9 mouse cellular contexts compared by ENCODE assay signal in genomic region chr12:72694901-72695463, GRCm38 (mm10). TPM values are rescaled to one million over a fixed set of nuclear protein-coding genes. Genes with fewer than 3 reads are reported as not detected.
DNase-seq lines count a peak whose midpoint lies in the region; ATAC-seq and TF ChIP-seq lines count a peak whose summit lies in the region.
"Had no signal": no experiment of that assay in that cellular context is flagged by ENCODE, and none has a peak within 500 bp of the region (broad histone marks: within the 10 kb centered on the region; RNA-seq: fewer than 3 reads in every experiment).

No protein-coding gene starts in this region.

- H3K36me3 ChIP-seq in hindbrain, embryonic 10.5 days = no peaks in the 10 kb centered on the region
- H3K36me3 ChIP-seq in hindbrain, embryonic 14.5 days (replicated peaks; ENCODE audit: control insufficient read depth, insufficient read depth) = no peaks in the 10 kb centered on the region
- no peaks in the 10 kb centered on the region for H3K36me3 ChIP-seq in C2C12 (ENCODE audit: control insufficient read depth, insufficient read depth)
- H3K36me3 ChIP-seq in intestine, embryonic 16.5 days (ENCODE audit: control insufficient read depth, insufficient read depth, low read length) = no peaks in the 10 kb centered on the region
- no peaks in the 10 kb centered on the region for H3K36me3 ChIP-seq in midbrain, embryonic 14.5 days (ENCODE audit: control insufficient read depth, insufficient read depth, low read length)
- H3K36me3 ChIP-seq in neural tube, embryonic 15.5 days = no peaks in the 10 kb centered on the region
- H3K36me3 ChIP-seq: liver, embryonic 13.5 days had no signal

- TF ChIP-seq CTCF in C2C12 (IDR thresholded peaks at IDR 0.05; ENCODE audit: control insufficient read depth, insufficient read depth, insufficient read length) = peak; percentile 64

- no peak overlapping the region for H3ac ChIP-seq in C2C12 (ENCODE audit: control insufficient read depth, insufficient read length, low read depth)

- DNase-seq in hindbrain, embryonic 10.5 days (ENCODE audit: low spot score) = peak; percentile 4
- DNase-seq in hindbrain, embryonic 14.5 days (ENCODE audit: low spot score) = no peak
- DNase-seq in adrenal gland, adult 18-20 months (ENCODE audit: low spot score in 2 of 2) = peak; percentile 4 to 19
- DNase-seq in spleen, postnatal 14 days (ENCODE audit: low spot score in 2 of 2) = no peak
- DNase-seq in midbrain, embryonic 14.5 days = no peak
- DNase-seq: liver, embryonic 13.5 days had no signal

- no peaks in the 10 kb centered on the region for H3K27me3 ChIP-seq in hindbrain, embryonic 10.5 days (ENCODE audit: insufficient read depth, poor library complexity, severe bottlenecking)
- H3K27me3 ChIP-seq in hindbrain, embryonic 14.5 days (ENCODE audit: control insufficient read depth, insufficient read depth, low read length) = no peaks in the 10 kb centered on the region
- H3K27me3 ChIP-seq in C2C12 (ENCODE audit: control insufficient read depth, insufficient read depth, insufficient read length) = no peaks in the 10 kb centered on the region
- H3K27me3 ChIP-seq in intestine, embryonic 16.5 days (replicated peaks; ENCODE audit: control insufficient read depth, insufficient read depth, low read length) = no peaks in the 10 kb centered on the region
- H3K27me3 ChIP-seq in midbrain, embryonic 14.5 days (ENCODE audit: control insufficient read depth, insufficient read depth, low read length) = no peaks in the 10 kb centered on the region
- H3K27me3 ChIP-seq in neural tube, embryonic 15.5 days (replicated peaks) = no peaks in the 10 kb centered on the region
- H3K27me3 ChIP-seq: liver, embryonic 13.5 days had no signal

- no peaks in the 10 kb centered on the region for H3K79me2 ChIP-seq in C2C12 (ENCODE audit: control insufficient read depth, insufficient read depth)

- H3K4me1 ChIP-seq in hindbrain, embryonic 10.5 days (replicated peaks) = no peaks in the 10 kb centered on the region
- no peaks in the 10 kb centered on the region for H3K4me1 ChIP-seq in hindbrain, embryonic 14.5 days (replicated peaks; ENCODE audit: control insufficient read depth, insufficient read depth, low read length)
- no peaks in the 10 kb centered on the region for H3K4me1 ChIP-seq in intestine, embryonic 16.5 days (ENCODE audit: control insufficient read depth, insufficient read depth, low read length)
- H3K4me1 ChIP-seq in midbrain, embryonic 14.5 days (ENCODE audit: control insufficient read depth, insufficient read depth, low read length) = no peaks in the 10 kb centered on the region
- 0 out of 2 replicates have a peak, but pooled peaks cover 2% of the 10 kb centered on the region for H3K4me1 ChIP-seq in neural tube, embryonic 15.5 days
- H3K4me1 ChIP-seq: liver, embryonic 13.5 days had no signal

- WGBS in hindbrain, embryonic 10.5 days = 58% methylated on average over 9 of the region's 9 CpGs
- WGBS in hindbrain, embryonic 14.5 days = 52% methylated on average over 9 of the region's 9 CpGs
- WGBS in intestine, embryonic 16.5 days = 32% methylated on average over 9 of the region's 9 CpGs
- WGBS in midbrain, embryonic 14.5 days = 54% methylated on average over 9 of the region's 9 CpGs
- 55% methylated on average over 9 of the region's 9 CpGs for WGBS in neural tube, embryonic 15.5 days

- no peak overlapping the region for H3K9ac ChIP-seq in hindbrain, embryonic 14.5 days
- no peak overlapping the region for H3K9ac ChIP-seq in intestine, embryonic 16.5 days (ENCODE audit: low read depth, low read length)
- no peak overlapping the region for H3K9ac ChIP-seq in midbrain, embryonic 14.5 days (replicated peaks; ENCODE audit: low read length)
- H3K9ac ChIP-seq in neural tube, embryonic 15.5 days (replicated peaks) = no peak overlapping the region
- H3K9ac ChIP-seq: liver, embryonic 13.5 days had no signal

- no peaks in the 10 kb centered on the region for H3K9me3 ChIP-seq in hindbrain, embryonic 10.5 days
- no peaks in the 10 kb centered on the region for H3K9me3 ChIP-seq in hindbrain, embryonic 14.5 days (ENCODE audit: control insufficient read depth, low read length)
- H3K9me3 ChIP-seq in intestine, embryonic 16.5 days (ENCODE audit: control insufficient read depth, low read length) = no peaks in the 10 kb centered on the region
- no peaks in the 10 kb centered on the region for H3K9me3 ChIP-seq in midbrain, embryonic 14.5 days (ENCODE audit: control insufficient read depth, low read length)
- no peaks in the 10 kb centered on the region for H3K9me3 ChIP-seq in neural tube, embryonic 15.5 days (replicated peaks)
- H3K9me3 ChIP-seq: liver, embryonic 13.5 days had no signal

- H3K4me3 ChIP-seq in hindbrain, embryonic 10.5 days = no peak overlapping the region
- H3K4me3 ChIP-seq in hindbrain, embryonic 14.5 days (replicated peaks; ENCODE audit: low read length) = no peak overlapping the region
- H3K4me3 ChIP-seq in C2C12 (ENCODE audit: insufficient read depth, poor library complexity, severe bottlenecking) = no peak overlapping the region
- no peak overlapping the region for H3K4me3 ChIP-seq in intestine, embryonic 16.5 days (ENCODE audit: low read length)
- H3K4me3 ChIP-seq in midbrain, embryonic 14.5 days (replicated peaks; ENCODE audit: low read depth, low read length) = no peak overlapping the region
- no peak overlapping the region for H3K4me3 ChIP-seq in neural tube, embryonic 15.5 days (replicated peaks)
- H3K4me3 ChIP-seq: liver, embryonic 13.5 days had no signal

- no peaks in the 10 kb centered on the region for H3K79me3 ChIP-seq in C2C12 (ENCODE audit: low read depth)

- no peak overlapping the region for H3K4me2 ChIP-seq in hindbrain, embryonic 14.5 days (replicated peaks)
- peak overlapping the region; percentile 14 for H3K4me2 ChIP-seq in intestine, embryonic 16.5 days (ENCODE audit: low read depth, low read length)
- no peak overlapping the region for H3K4me2 ChIP-seq in midbrain, embryonic 14.5 days (ENCODE audit: low read length)
- no peak overlapping the region for H3K4me2 ChIP-seq in neural tube, embryonic 15.5 days
- H3K4me2 ChIP-seq: liver, embryonic 13.5 days had no signal

- no peak overlapping the region for H3K27ac ChIP-seq in hindbrain, embryonic 10.5 days
- H3K27ac ChIP-seq in hindbrain, embryonic 14.5 days = no peak overlapping the region
- no peak overlapping the region for H3K27ac ChIP-seq in intestine, embryonic 16.5 days (ENCODE audit: low read length)
- H3K27ac ChIP-seq in midbrain, embryonic 14.5 days (replicated peaks; ENCODE audit: low read depth, low read length) = no peak overlapping the region
- no peak overlapping the region for H3K27ac ChIP-seq in neural tube, embryonic 15.5 days (replicated peaks)
- H3K27ac ChIP-seq: liver, embryonic 13.5 days had no signal

- ATAC-seq in hindbrain, embryonic 14.5 days (ENCODE audit: low FRiP score) = no peak
- no peak for ATAC-seq in intestine, embryonic 16.5 days
- ATAC-seq in midbrain, embryonic 14.5 days (ENCODE audit: low FRiP score, low TSS enrichment) = no peak
- no peak for ATAC-seq in neural tube, embryonic 15.5 days (ENCODE audit: low FRiP score)

TF ChIP-seq in C2C12, 6 proteins besides CTCF, POLR2A, EP300 and RAD21:
- TF ChIP-seq FOSL1 (IDR thresholded peaks at IDR 0.05; ENCODE audit: insufficient read depth, low read length, poor library complexity, severe bottlenecking) (no peak), MYOD1 (IDR thresholded peaks at IDR 0.05; ENCODE audit: control insufficient read depth, insufficient read length, low read depth) (no peak), MYOG (IDR thresholded peaks at IDR 0.05; ENCODE audit: control insufficient read depth, extremely low read depth, insufficient read length) (no peak), USF1 (IDR thresholded peaks at IDR 0.05; ENCODE audit: low read depth) (no peak), CEBPB (IDR thresholded peaks at IDR 0.05; ENCODE audit: low read depth) (no peak), MAX (IDR thresholded peaks at IDR 0.05) (no peak)

RNA-seq across cellular contexts. Expression of gene Dhrs7, which starts 30.3 kb away (rescaled TPM):
- 7.5 and 10.1 TPM in 2 replicates for polyA plus RNA-seq in hindbrain, embryonic 10.5 days (2016; fragmentation: Nextera tagmentation; extraction: Ambion mirVana)
- polyA plus RNA-seq in hindbrain, embryonic 14.5 days (2014; fragmentation: Nextera tagmentation; extraction: Ambion mirVana) = 15.8 and 16.9 TPM in 2 replicates
- 22.4 TPM for polyA plus RNA-seq in C2C12 (2012; fragmentation: generic; extraction: Trizol)
- 100 to 1,000 TPM; 234 to 259 TPM for total RNA-seq in adrenal gland, adult 18-20 months (2021)
- 55.8 and 58.0 TPM in 2 replicates for polyA plus RNA-seq in intestine, embryonic 16.5 days (2015; fragmentation: Nextera tagmentation; extraction: Ambion mirVana)
- polyA plus RNA-seq in midbrain, embryonic 14.5 days (2014; fragmentation: Nextera tagmentation; extraction: Ambion mirVana) = 11.8 and 17.0 TPM in 2 replicates
- 21.9 and 25.8 TPM in 2 replicates for polyA plus RNA-seq in neural tube, embryonic 15.5 days (2015; fragmentation: Nextera tagmentation; extraction: Ambion mirVana)

RNA-seq across cellular contexts. Expression of gene Gm4756, which starts 45.5 kb away (rescaled TPM):
- polyA plus RNA-seq in hindbrain, embryonic 10.5 days (2016; fragmentation: Nextera tagmentation; extraction: Ambion mirVana) = not detected in 2 replicates
- polyA plus RNA-seq in hindbrain, embryonic 14.5 days (2014; fragmentation: Nextera tagmentation; extraction: Ambion mirVana) = not detected in 2 replicates
- not detected for polyA plus RNA-seq in C2C12 (2012; fragmentation: generic; extraction: Trizol)
- total RNA-seq in adrenal gland, adult 18-20 months (2021) = not detected
- not detected in 2 replicates for polyA plus RNA-seq in intestine, embryonic 16.5 days (2015; fragmentation: Nextera tagmentation; extraction: Ambion mirVana)
- polyA plus RNA-seq in midbrain, embryonic 14.5 days (2014; fragmentation: Nextera tagmentation; extraction: Ambion mirVana) = not detected in 2 replicates
- not detected in 2 replicates for polyA plus RNA-seq in neural tube, embryonic 15.5 days (2015; fragmentation: Nextera tagmentation; extraction: Ambion mirVana)
- polyA plus RNA-seq: liver, embryonic 13.5 days had no signal

Comparison
In these comparisons a context has a peak if more than half of its experiments do, and no peak if none do; other contexts are left out.
1. DNase-seq: peak in hindbrain, embryonic 10.5 days (single experiment) and adrenal gland, adult 18-20 months (2 of 2); none in hindbrain, embryonic 14.5 days (single experiment), spleen, postnatal 14 days (0 of 2) and midbrain, embryonic 14.5 days (single experiment).